Mouse (Mus musculus) forebrain, embryonic 10.5 days (tissue): ENCODE data around the gene Gstm3. TPM values are rescaled to one million over a fixed set of nuclear protein-coding genes. Genes with fewer than 3 reads are reported as not detected.
"Not testable (repeated sequence)": the region's sequence is repeated elsewhere in the genome, so short reads cannot be mapped to it uniquely, and the experiment has no call there.

Experiments
- DNase-seq: peaks from one replicate; pipeline ENCODE4 v3.0.0-alpha.2; 2017; ENCODE audit warnings: low spot score; ENCODE audit errors: extremely low spot score
- H3K27ac ChIP-seq: fragments of 300-500 bp; sonication (generic); 2 replicates; pipeline ENCODE4 v1.5.1; 2016; ENCODE audit warnings: mild to moderate bottlenecking
- H3K27me3 ChIP-seq: fragments of 300-500 bp; sonication (generic); 2 replicates; pipeline ENCODE4 v1.6.1; 2016; ENCODE audit warnings: mild to moderate bottlenecking; ENCODE audit not compliant: poor library complexity, severe bottlenecking
- H3K36me3 ChIP-seq: fragments of 300-500 bp; sonication (generic); replicated peaks from 2 replicates; pipeline ENCODE4 v1.6.1; 2016; ENCODE audit warnings: mild to moderate bottlenecking, moderate library complexity
- H3K4me1 ChIP-seq: fragments of 300-500 bp; sonication (generic); 2 replicates; pipeline ENCODE4 v1.6.1; 2016
- H3K4me3 ChIP-seq: fragments of 300-500 bp; sonication (generic); 2 replicates; pipeline ENCODE4 v1.5.1; 2016; ENCODE audit warnings: mild to moderate bottlenecking, moderate library complexity
- H3K9me3 ChIP-seq: fragments of 300-500 bp; sonication (generic); 2 replicates; pipeline ENCODE4 v1.6.1; 2016; ENCODE audit warnings: mild to moderate bottlenecking, moderate library complexity
- WGBS: fragments of 180-500 bp; shearing (Covaris S2); methylation state at CpG from one replicate; pipeline ENCODE4 v1.1.7; 2016; 5-methylcytosine and 5-hydroxymethylcytosine counted together
- polyA plus RNA-seq: library from polyadenylated mRNA; unstranded; fragments of >200 nt; fragmentation: Nextera tagmentation; extraction: Ambion mirVana; gene quantifications from 2 replicates; pipeline ENCODE4 v1.2.1, GENCODE M21; 2016

Gene Gstm3
- polyA plus RNA-seq, 1 experiment from 2014 or later: not detected

DNA sequence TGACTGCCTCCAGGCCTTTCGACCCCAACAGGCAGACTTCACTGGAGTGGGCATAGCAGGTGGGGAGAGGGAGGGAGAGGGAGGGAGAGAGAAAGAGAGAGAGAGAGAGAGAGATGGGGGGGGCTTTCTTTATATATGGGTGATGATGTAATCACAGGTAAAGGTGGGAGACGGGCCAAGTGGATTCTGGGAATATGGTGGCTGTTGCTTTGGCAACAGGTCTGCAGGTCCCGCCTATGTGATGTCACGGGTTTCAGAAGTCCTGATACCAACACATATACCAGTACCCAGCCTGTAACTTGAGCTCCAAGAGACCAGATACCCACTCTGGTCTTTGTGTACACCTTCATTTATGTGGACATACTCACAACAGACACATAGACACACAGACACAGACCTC, 27.5 kb upstream of the Gstm3 start:
- no peak for DNase-seq
- Histone ChIP-seq H3K4me3 (no peak overlapping the region), H3K27me3 (no peaks in the 10 kb centered on the region), H3K4me1 (0 out of 2 replicates have a peak, but pooled peaks cover 5% of the 10 kb centered on the region), H3K9me3 (no peaks in the 10 kb centered on the region), H3K27ac (no peak overlapping the region), H3K36me3 (no peaks in the 10 kb centered on the region)
- 86% methylated on average over 4 of the region's 4 CpGs for WGBS

- 64% methylated on average over 2 of the region's 2 CpGs for WGBS
- H3K9me3 ChIP-seq: not testable (repeated sequence)
Observed at GRCm38 (mm10) chr3:107995974-107996373, 26.9 kb upstream of the Gstm3 start.

GRCm38 (mm10) chr3:107986041-107986562, 17.0 kb upstream of the Gstm3 start, which contains the start of gene Gstm2:
TSS of gene Gstm2 (minus strand) at chr3:107986453.
- no peaks in the 10 kb centered on the region for H3K36me3 ChIP-seq
- no peaks in the 10 kb centered on the region for H3K9me3 ChIP-seq
- 68% methylated on average over 8 of the region's 8 CpGs for WGBS
- no peak within 1 kb of the TSS for H3K27ac ChIP-seq
- H3K27me3 ChIP-seq: no peaks in the 10 kb centered on the region
- peaks cover 10% of the 10 kb centered on the region; the same call in 1 of the 2 replicates for H3K4me1 ChIP-seq
- no peak for DNase-seq
- no peak within 1 kb of the TSS for H3K4me3 ChIP-seq

More at GRCm38 (mm10) chr3:107995974-107996373, 26.9 kb upstream of the Gstm3 start:
- H3K36me3 ChIP-seq, H3K4me3 ChIP-seq, H3K27ac ChIP-seq, H3K4me1 ChIP-seq, DNase-seq, H3K27me3 ChIP-seq: not testable (repeated sequence)

- WGBS: 89% methylated on average over 2 of the region's 2 CpGs
- not testable (repeated sequence) for DNase-seq, H3K9me3 ChIP-seq, H3K4me3 ChIP-seq, H3K27ac ChIP-seq, H3K36me3 ChIP-seq, H3K27me3 ChIP-seq
- peaks cover 10% of the 10 kb centered on the region; the same call in 1 of the 2 replicates for H3K4me1 ChIP-seq
Observed at GRCm38 (mm10) chr3:107985141-107985540, 16.1 kb upstream of the Gstm3 start.

GRCm38 (mm10) chr3:107984471-107984870, 15.4 kb upstream of the Gstm3 start:
- WGBS: 86% methylated on average over 5 of the region's 5 CpGs
- H3K9me3 ChIP-seq: no peaks in the 10 kb centered on the region
- no peak overlapping the region for H3K4me3 ChIP-seq
- no peak overlapping the region for H3K27ac ChIP-seq
- no peaks in the 10 kb centered on the region for H3K27me3 ChIP-seq
- no peaks in the 10 kb centered on the region for H3K36me3 ChIP-seq
- DNase-seq: no peak
- peaks cover 10% of the 10 kb centered on the region; the same call in 1 of the 2 replicates for H3K4me1 ChIP-seq

- no peaks in the 10 kb centered on the region for H3K9me3 ChIP-seq
- WGBS: 80% methylated on average over 3 of the region's 3 CpGs
- H3K36me3 ChIP-seq: no peaks in the 10 kb centered on the region
- DNase-seq: no peak
- H3K4me1 ChIP-seq: peaks cover 10% of the 10 kb centered on the region; the same call in 1 of the 2 replicates
- H3K4me3 ChIP-seq: no peak overlapping the region
- no peaks in the 10 kb centered on the region for H3K27me3 ChIP-seq
- no peak overlapping the region for H3K27ac ChIP-seq
Observed at GRCm38 (mm10) chr3:107983771-107984170, 14.7 kb upstream of the Gstm3 start.

DNA sequence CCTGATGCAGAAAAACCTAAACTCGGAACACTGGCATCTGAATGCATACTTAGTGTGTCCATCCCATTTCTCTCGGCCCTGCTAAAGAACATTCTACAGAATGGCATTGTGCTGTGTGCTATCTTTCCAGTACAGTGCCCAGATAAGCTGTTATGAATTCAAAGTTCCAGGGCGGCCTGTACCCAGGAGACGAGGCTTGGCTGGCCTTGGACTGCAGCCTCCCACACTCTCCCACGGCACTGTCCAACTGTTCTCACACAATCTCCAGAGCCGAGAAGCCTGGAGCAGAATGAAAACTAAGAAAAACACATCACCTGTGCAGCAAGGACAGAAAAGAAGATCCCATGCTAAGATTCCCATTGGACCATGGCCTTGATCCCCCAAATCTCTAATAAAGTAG, 13.6 kb upstream of the Gstm3 start:
- Histone ChIP-seq H3K27ac (no peak overlapping the region), H3K4me1 (peaks cover 10% of the 10 kb centered on the region; the same call in 1 of the 2 replicates), H3K9me3 (no peaks in the 10 kb centered on the region), H3K4me3 (no peak overlapping the region), H3K36me3 (no peaks in the 10 kb centered on the region), H3K27me3 (no peaks in the 10 kb centered on the region)
- 88% methylated on average over 6 of the region's 6 CpGs for WGBS
- no peak for DNase-seq

DNA sequence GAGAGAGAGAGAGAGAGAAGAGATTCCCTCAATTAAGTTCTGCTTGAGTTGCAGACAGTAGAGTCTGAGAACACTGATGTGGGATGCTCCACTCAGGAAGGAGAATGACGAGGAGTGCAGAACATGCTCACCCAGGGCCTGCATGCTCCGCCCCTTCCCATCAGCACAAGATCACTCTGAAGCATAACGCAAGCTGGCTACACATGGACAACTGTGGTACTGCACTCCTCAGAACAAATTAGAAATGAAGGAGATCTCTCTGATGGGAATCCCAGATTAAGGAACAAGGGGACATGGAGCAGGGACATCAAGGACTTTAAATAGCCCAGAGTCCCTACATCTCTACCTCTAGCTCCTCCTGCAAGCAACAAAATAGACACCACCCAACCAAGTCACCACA, 12.2 kb upstream of the Gstm3 start:
- no peak for DNase-seq
- Histone ChIP-seq H3K27me3 (no peaks in the 10 kb centered on the region), H3K27ac (no peak overlapping the region), H3K36me3 (no peaks in the 10 kb centered on the region), H3K4me3 (no peak overlapping the region), H3K9me3 (no peaks in the 10 kb centered on the region), H3K4me1 (peaks cover 9% of the 10 kb centered on the region; the same call in 1 of the 2 replicates)
- WGBS: 73% methylated on average over 3 of the region's 3 CpGs

DNA sequence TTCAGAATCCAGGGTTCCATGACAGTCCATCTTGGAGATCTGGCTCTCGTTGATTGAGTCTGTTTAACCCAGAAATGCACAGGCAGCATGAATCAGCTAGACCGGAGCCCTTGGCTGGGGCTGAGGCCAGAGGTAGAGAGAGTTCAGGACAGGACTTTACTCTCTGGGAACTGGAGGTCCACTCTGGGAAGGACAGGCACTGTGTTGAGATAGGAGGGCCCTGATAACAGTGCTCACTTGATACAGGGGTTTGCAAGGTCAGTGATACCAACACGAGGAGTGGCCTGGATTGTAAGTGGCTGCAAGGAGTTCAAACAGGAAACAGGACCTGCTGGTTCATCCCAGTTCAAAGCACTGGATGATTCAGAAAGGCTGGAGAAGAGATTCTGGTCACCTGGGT, 8.6 kb upstream of the Gstm3 start:
- 83% methylated on average over 3 of the region's 3 CpGs for WGBS

DNA sequence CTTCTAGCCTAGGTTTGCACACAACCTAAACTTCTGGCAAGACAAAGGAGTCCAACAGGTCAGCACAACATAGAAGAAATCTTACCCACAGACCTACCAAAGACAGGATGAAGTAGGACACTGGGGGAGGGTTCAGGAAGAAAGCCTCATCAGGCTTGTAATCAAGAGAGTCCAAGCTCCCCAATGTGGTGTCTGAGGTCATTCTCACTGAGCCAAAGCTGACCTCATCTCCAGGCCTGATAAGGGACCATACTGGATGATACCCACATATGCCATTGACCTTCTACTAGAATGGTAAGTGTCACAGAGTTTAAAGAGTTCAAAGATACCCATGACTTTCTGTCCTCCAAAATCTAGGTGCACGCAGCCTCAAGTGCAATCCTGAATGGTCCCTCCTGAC, 5.2 kb upstream of the Gstm3 start:
- no peak for DNase-seq
- H3K4me3 ChIP-seq: no peak overlapping the region
- no peak overlapping the region for H3K27ac ChIP-seq
- no peaks in the 10 kb centered on the region for H3K27me3 ChIP-seq
- no peaks in the 10 kb centered on the region for H3K36me3 ChIP-seq
- H3K4me1 ChIP-seq: peaks cover 4% of the 10 kb centered on the region; the same call in 1 of the 2 replicates
- whole genome bisulfite sequencing: 95% methylated on average over 1 of the region's 1 CpGs
- H3K9me3 ChIP-seq: no peaks in the 10 kb centered on the region

More for the DNA sequence above, 8.6 kb upstream of the Gstm3 start:
- no peak overlapping the region for H3K4me3 ChIP-seq
- no peaks in the 10 kb centered on the region for H3K27me3 ChIP-seq
- no peaks in the 10 kb centered on the region for H3K9me3 ChIP-seq
- H3K4me1 ChIP-seq: peaks cover 4% of the 10 kb centered on the region; the same call in 1 of the 2 replicates
- no peaks in the 10 kb centered on the region for H3K36me3 ChIP-seq
- H3K27ac ChIP-seq: no peak overlapping the region
- DNase-seq: no peak

- H3K4me3 ChIP-seq: no peak overlapping the region
- H3K4me1 ChIP-seq: peaks cover under 1% of the 10 kb centered on the region; the same call in 1 of the 2 replicates
- 93% methylated on average over 3 of the region's 3 CpGs for WGBS
- no peak for DNase-seq
- no peaks in the 10 kb centered on the region for H3K9me3 ChIP-seq
- no peaks in the 10 kb centered on the region for H3K36me3 ChIP-seq
- H3K27ac ChIP-seq: no peak overlapping the region
- H3K27me3 ChIP-seq: no peaks in the 10 kb centered on the region
Observed at GRCm38 (mm10) chr3:107972070-107972469, 3.0 kb upstream of the Gstm3 start.

- not testable (repeated sequence) for H3K4me1 ChIP-seq, H3K27ac ChIP-seq, H3K27me3 ChIP-seq, H3K9me3 ChIP-seq, DNase-seq, H3K36me3 ChIP-seq, H3K4me3 ChIP-seq
- WGBS: 54% methylated on average over 3 of the region's 3 CpGs
Observed at GRCm38 (mm10) chr3:107971101-107971500, 2.0 kb upstream of the Gstm3 start.

DNA sequence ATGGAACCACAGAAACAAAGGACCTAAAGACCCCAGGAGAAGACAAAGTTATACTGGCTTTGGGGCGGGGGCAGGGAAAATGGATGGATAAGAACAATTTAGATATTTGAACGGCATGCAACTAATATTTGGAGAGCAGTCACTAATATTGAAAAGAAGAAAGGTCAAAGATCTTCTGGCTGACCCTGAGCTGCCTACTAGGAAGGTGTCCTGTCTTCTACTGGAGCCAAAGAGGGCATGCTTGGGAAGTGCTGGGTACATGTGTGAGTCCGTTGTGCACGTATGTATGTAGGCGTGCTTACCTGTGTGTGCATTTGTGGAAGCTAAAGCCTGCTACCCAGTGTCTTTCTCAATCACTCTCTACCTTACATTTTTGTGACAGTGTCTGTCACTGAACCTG, 2.5 kb downstream of the Gstm3 start:
- DNase-seq: no peak
- WGBS: 92% methylated on average over 5 of the region's 5 CpGs
- Histone ChIP-seq H3K36me3 (no peaks in the 10 kb centered on the region), H3K9me3 (no peaks in the 10 kb centered on the region), H3K4me3 (no peak overlapping the region), H3K27me3 (no peaks in the 10 kb centered on the region), H3K27ac (no peak overlapping the region), H3K4me1 (peaks cover 14% of the 10 kb centered on the region)

- H3K4me3 ChIP-seq: no peak overlapping the region
- H3K9me3 ChIP-seq: no peaks in the 10 kb centered on the region
- H3K27me3 ChIP-seq: no peaks in the 10 kb centered on the region
- no peak overlapping the region for H3K27ac ChIP-seq
- WGBS: 80% methylated on average over 1 of the region's 1 CpGs
- H3K4me1 ChIP-seq: peaks cover 14% of the 10 kb centered on the region
- H3K36me3 ChIP-seq: no peaks in the 10 kb centered on the region
- DNase-seq: no peak
Observed at GRCm38 (mm10) chr3:107965592-107965991, 3.5 kb downstream of the Gstm3 start.
